Mouse (Mus musculus): ENCODE measurements around the gene Olfr608.
"Not testable (repeated sequence)": the region's sequence is repeated elsewhere in the genome, so short reads cannot be mapped to it uniquely, and the experiment has no call there.

The Olfr608 gene

GRCm38 (mm10) chr7:103469577-103469976 lies at the start of gene Olfr608:
Gene Olfr608 (plus strand): TSS chr7:103469877.
- no peak for DNase-seq (ENCODE audit: extremely low spot score, low read depth, low spot score)

- DNase-seq (ENCODE audit: extremely low spot score, low read depth, low spot score): no peak
These were observed 24.3 kb upstream of the Olfr608 start, which contains the start of gene Olfr605 for GRCm38 (mm10) chr7:103445339-103445738. Gene Olfr605 (minus strand): TSS chr7:103445439.

GRCm38 (mm10) chr7:103448746-103449145 lies 20.9 kb upstream of the Olfr608 start, which contains the start of gene Olfr606:
Gene Olfr606 (plus strand): TSS chr7:103449046.
- no peak for DNase-seq (ENCODE audit: extremely low spot score, low read depth, low spot score)

GRCm38 (mm10) chr7:103460590-103460989 lies 9.1 kb upstream of the Olfr608 start:
- no peak for DNase-seq (ENCODE audit: extremely low spot score, low read depth, low spot score)

GRCm38 (mm10) chr7:103477106-103477505 lies 7.4 kb downstream of the Olfr608 start:
- not testable (repeated sequence) for DNase-seq (ENCODE audit: extremely low spot score, low read depth, low spot score)

GRCm38 (mm10) chr7:103497962-103498361 lies 28.3 kb downstream of the Olfr608 start, which contains the start of gene Olfr609:
Gene Olfr609 (minus strand): TSS chr7:103498062.
- no peak for DNase-seq (ENCODE audit: extremely low spot score, low read depth, low spot score)

- no peak for DNase-seq (ENCODE audit: extremely low spot score, low read depth, low spot score)
These were observed 42.3 kb downstream of the Olfr608 start, which contains the start of gene Olfr610 for GRCm38 (mm10) chr7:103512022-103512421. Gene Olfr610 (minus strand): TSS chr7:103512122.

- not testable (repeated sequence) for DNase-seq (ENCODE audit: extremely low spot score, low read depth, low spot score)
These were observed 51.1 kb downstream of the Olfr608 start, which contains the start of gene Olfr611 for GRCm38 (mm10) chr7:103520746-103521145. Gene Olfr611 (minus strand): TSS chr7:103520846.
